Mouse (Mus musculus) myocyte (in vitro differentiated cells): Measurements from ENCODE around the gene Gm45140.

ENCODE experiments used
- MAX ChIP-seq: IDR thresholded peaks from one replicate; pipeline ENCODE4 v1.6.1; 2011; ENCODE audit warnings: low read depth, mild to moderate bottlenecking, control low read depth
- MYOD1 ChIP-seq, 3 experiments: IDR thresholded peaks; one replicate each; pipeline ENCODE4 v1.6.1; 2011; ENCODE audit warnings: control low read depth in 2 of 3, low read depth in 2 of 3, mild to moderate bottlenecking in 2 of 3, moderate library complexity in 1 of 3; ENCODE audit not compliant: insufficient read length in 2 of 3, control insufficient read depth in 1 of 3
- MYOG ChIP-seq, 3 experiments: IDR thresholded peaks; one replicate each; pipeline ENCODE4 v1.6.1; 2011; ENCODE audit warnings: control low read depth in 2 of 3, low read depth in 2 of 3, mild to moderate bottlenecking in 2 of 3; ENCODE audit not compliant: insufficient read length in 2 of 3, control insufficient read depth in 1 of 3, insufficient read depth in 1 of 3
- POLR2A ChIP-seq: IDR thresholded peaks from one replicate; pipeline ENCODE4 v1.6.1; 2011; ENCODE audit warnings: low read depth, mild to moderate bottlenecking, control low read depth, moderate library complexity; ENCODE audit not compliant: insufficient read length

DNA sequence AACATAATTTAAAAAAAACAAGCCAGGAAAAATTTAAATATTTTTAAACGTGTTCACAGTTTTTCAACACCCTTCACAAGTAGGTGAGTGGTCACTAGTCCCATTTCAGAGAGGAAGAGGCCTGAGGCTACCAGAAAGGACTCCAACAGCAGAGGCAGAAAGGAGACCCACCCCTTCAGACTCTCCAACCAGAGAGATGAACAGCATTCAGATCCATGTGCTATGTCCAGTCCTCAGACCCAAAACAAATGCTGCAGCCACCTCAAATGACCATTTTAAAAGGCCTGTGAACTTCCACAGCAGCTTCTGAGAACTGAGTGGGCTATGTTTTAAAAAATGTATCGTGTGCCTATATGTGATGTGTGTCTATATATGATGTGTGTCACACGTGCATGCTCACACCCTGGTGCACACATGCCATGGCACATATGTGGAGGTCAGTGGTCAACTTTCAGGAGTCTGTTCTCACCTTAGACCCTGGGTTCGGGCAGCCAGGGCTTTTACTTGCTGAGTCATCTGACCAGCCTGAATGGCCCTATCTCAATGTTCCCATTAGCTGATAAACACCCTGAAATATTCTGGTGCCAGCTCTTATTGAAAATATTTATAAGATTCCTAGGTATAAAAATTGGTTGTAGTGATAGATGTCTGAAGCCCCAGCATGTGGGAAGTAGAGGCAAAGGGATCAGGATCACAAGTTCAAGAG, 27.7 kb downstream of the Gm45140 start:
- TF ChIP-seq POLR2A (no peak), MYOD1 (IDR thresholded peaks at IDR 0.05; ENCODE audit: control insufficient read depth in 1 of 3, insufficient read length in 2 of 3, low read depth in 2 of 3) (no peak), MAX (no peak), MYOG (IDR thresholded peaks at IDR 0.05; ENCODE audit: control insufficient read depth in 1 of 3, insufficient read depth in 1 of 3, insufficient read length in 2 of 3, low read depth in 2 of 3) (no peak)
